In genomic region chr12:107464731-107465130, GRCm38 (mm10) we compare ENCODE assay signal across 10 mouse cellular contexts. TPM values are rescaled to one million over a fixed set of nuclear protein-coding genes. Genes with fewer than 3 reads are reported as not detected.
DNase-seq lines count a peak whose midpoint lies in the region.
"Had no signal": no experiment of that assay in that cellular context is flagged by ENCODE, and none has a peak within 500 bp of the region (broad histone marks: within the 10 kb centered on the region; RNA-seq: fewer than 3 reads in every experiment).

No protein-coding gene starts in this region.

- intact Hi-C loops in heart, postnatal 25 days (cut with DNase I) = loop anchor here (10.0 kb wide), 1 partner anchor 530 kb away; no protein-coding TSS in a partner anchor

- peak; percentile 3 for DNase-seq in heart, adult 8-10 months (ENCODE audit: low spot score)
- no peak for DNase-seq in heart, postnatal 25 days (ENCODE audit: low spot score)
- DNase-seq in CD4-positive helper T cell, adult 2 months (ENCODE audit: low read depth, low spot score) = peak; percentile 72
- peak; percentile 21 to 22 for DNase-seq in adrenal gland, postnatal 4 days (ENCODE audit: low spot score in 2 of 2)
- peak; percentile 26 to 83 for DNase-seq in kidney, postnatal 36 days
- DNase-seq in retina, postnatal 1 day = peak; percentile 74
- DNase-seq in right cerebral cortex, adult 2 months (ENCODE audit: low spot score in 2 of 2) = no peak
- DNase-seq in frontal cortex, adult 2 months (ENCODE audit: extremely low spot score in 1 of 2, low spot score in 1 of 2) = no peak

RNA-seq across cellular contexts. Expression of gene 3110018I06Rik, which starts 23.7 kb away (rescaled TPM):
- total RNA-seq in heart, adult 8-10 months (2022) = not detected
- not detected for total RNA-seq in heart, postnatal 25 days (2021)
- total RNA-seq in adrenal gland, postnatal 4 days (2021) = not detected
- polyA plus RNA-seq in frontal cortex, adult 2 months (2012; rRNA removed) = not detected in 2 replicates
- total RNA-seq: neutrophil, adult 5-6 weeks had no signal
- polyA plus RNA-seq: heart, embryonic 15.5 days had no signal

Comparison
In these comparisons a context has a peak if more than half of its experiments do, and no peak if none do; other contexts are left out.
1. DNase-seq: peak in heart, adult 8-10 months (single experiment), CD4-positive helper T cell, adult 2 months (single experiment), adrenal gland, postnatal 4 days (2 of 2), kidney, postnatal 36 days (2 of 2) and retina, postnatal 1 day (single experiment); none in heart, postnatal 25 days (single experiment), right cerebral cortex, adult 2 months (0 of 2) and frontal cortex, adult 2 months (0 of 2).